Mouse (Mus musculus): ENCODE results near the gene Synpo2l. TPM values are rescaled to one million over a fixed set of nuclear protein-coding genes. Genes with fewer than 3 reads are reported as not detected.

Gene Synpo2l
- polyA plus RNA-seq, 1 experiment from 2014 or later, result 1.5 TPM

DNA sequence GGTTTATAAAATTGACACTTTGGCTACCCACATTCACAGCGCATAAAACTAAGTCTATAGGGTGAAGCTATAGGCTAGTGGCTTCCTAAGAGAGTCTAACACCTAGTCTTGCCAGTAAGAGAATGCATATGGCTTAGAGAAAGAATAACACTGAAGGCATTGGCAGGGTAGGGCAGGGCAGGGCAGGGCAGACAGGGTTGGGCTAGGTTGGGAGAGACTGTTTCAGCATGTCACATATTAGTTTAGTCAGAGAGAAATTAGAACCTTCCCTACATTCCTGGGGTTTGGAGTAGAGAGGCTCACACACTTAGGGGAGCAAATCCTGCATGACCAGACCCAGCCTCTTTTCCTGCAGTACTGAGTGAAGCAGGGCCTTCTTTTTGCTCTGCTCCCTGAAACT, 685 bp downstream of the Synpo2l start:
- Histone ChIP-seq H3K27ac (ENCODE audit: low read depth, low read length) (no peak overlapping the region), H3K9me3 (ENCODE audit: control insufficient read depth, low read length) (no peaks in the 10 kb centered on the region), H3K9ac (ENCODE audit: low read depth, low read length) (no peak overlapping the region), H3K4me3 (ENCODE audit: low read depth, low read length) (no peak overlapping the region), H3K36me3 (ENCODE audit: control insufficient read depth, insufficient read depth, low read length) (no peaks in the 10 kb centered on the region), H3K27me3 (replicated peaks; ENCODE audit: control insufficient read depth, insufficient read depth, low read length) (peaks cover 26% of the 10 kb centered on the region), H3K4me2 (no peak overlapping the region), H3K4me1 (replicated peaks; ENCODE audit: control insufficient read depth, insufficient read depth, low read length) (no peaks in the 10 kb centered on the region)
- WGBS, result 63% methylated on average over 1 of the region's 1 CpGs
- no peak for DNase-seq (ENCODE audit: low spot score)
- ATAC-seq (replicated peaks; ENCODE audit: low FRiP score), result no peak

DNA sequence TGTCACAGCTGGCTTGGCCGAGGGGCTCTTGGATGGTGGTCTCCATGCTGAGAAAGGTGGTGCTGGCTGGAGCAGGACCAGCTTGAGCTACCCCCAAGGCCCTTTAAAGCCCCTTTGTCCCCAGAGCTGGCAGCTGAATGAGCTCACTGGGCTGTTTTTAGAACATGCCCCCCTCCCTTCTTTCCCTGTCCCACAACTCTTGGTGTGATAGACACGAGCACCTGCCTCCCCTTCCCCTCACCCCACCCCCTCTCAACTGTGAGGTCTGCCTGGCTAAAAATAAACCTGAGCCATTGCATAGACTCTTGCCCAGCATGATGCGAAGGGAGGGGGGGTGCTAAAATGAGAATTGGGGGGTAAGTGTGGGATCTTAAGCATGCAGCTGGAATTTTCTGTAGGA, 3.7 kb downstream of the Synpo2l start:
- no peaks in the 10 kb centered on the region for H3K9me3 ChIP-seq (ENCODE audit: control insufficient read depth, low read length)
- H3K27ac ChIP-seq (ENCODE audit: low read depth, low read length), result no peak overlapping the region
- DNase-seq (ENCODE audit: low spot score) (no peak), ATAC-seq (replicated peaks; ENCODE audit: low FRiP score) (no peak)
- peaks cover 40% of the 10 kb centered on the region for H3K27me3 ChIP-seq (replicated peaks; ENCODE audit: control insufficient read depth, insufficient read depth, low read length)
- H3K4me2 ChIP-seq, result no peak overlapping the region
- WGBS, result 60% methylated on average over 3 of the region's 3 CpGs
- no peak overlapping the region for H3K9ac ChIP-seq (ENCODE audit: low read depth, low read length)
- no peak overlapping the region for H3K4me3 ChIP-seq (ENCODE audit: low read depth, low read length)
- no peaks in the 10 kb centered on the region for H3K36me3 ChIP-seq (ENCODE audit: control insufficient read depth, insufficient read depth, low read length)
- H3K4me1 ChIP-seq (replicated peaks; ENCODE audit: control insufficient read depth, insufficient read depth, low read length), result peaks cover 10% of the 10 kb centered on the region

DNA sequence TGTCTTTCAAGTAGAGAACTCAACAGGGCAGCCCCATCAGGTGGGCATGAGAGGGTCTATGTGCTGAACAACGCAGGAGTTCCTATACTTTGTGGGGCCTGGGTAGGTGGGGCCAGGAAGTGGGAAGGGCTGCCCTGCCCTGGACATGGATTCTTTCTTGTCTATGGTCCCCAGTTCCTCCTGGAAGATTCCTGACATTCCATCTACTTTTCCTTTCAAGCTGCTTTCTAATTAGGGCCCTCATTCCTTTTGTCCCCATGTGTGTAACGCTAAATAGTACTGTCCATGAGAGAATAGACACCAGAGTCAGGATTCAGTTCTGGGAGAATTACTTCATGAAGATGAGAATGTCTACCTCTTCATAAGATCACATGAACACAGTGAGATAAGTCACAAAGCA, 4.6 kb downstream of the Synpo2l start:
- H3K4me2 ChIP-seq, result no peak overlapping the region
- H3K4me3 ChIP-seq (ENCODE audit: low read depth, low read length), result no peak overlapping the region
- ATAC-seq (replicated peaks; ENCODE audit: low FRiP score), result no peak
- no peaks in the 10 kb centered on the region for H3K9me3 ChIP-seq (ENCODE audit: control insufficient read depth, low read length)
- H3K27ac ChIP-seq (ENCODE audit: low read depth, low read length), result no peak overlapping the region
- 60% methylated on average over 2 of the region's 2 CpGs for WGBS
- H3K27me3 ChIP-seq (replicated peaks; ENCODE audit: control insufficient read depth, insufficient read depth, low read length), result peaks cover 37% of the 10 kb centered on the region
- peaks cover 10% of the 10 kb centered on the region for H3K4me1 ChIP-seq (replicated peaks; ENCODE audit: control insufficient read depth, insufficient read depth, low read length)
- H3K36me3 ChIP-seq (ENCODE audit: control insufficient read depth, insufficient read depth, low read length), result no peaks in the 10 kb centered on the region
- 0 out of 2 replicates have a peak overlapping the region, but pooled peaks have one; percentile 30 for H3K9ac ChIP-seq (ENCODE audit: low read depth, low read length)
- DNase-seq (ENCODE audit: low spot score), result no peak

DNA sequence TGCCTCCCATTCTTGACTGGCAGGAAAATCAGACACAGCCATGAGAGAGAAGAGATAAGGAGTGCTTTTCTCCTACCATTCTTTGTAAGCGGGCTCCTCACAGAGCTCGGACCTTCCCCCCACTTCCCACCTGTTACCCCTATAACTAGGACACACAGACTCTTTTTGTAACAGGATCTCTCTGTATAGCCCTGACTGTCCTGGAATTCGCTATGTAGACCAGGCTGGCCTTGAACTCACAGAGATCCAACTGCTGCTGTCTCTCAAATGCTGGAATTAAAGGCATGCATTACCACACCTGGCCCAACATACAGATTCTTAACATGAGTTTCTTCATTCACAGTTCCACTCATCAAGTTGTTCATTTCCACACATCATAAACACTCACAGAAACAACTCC, 5.4 kb downstream of the Synpo2l start:
- Histone ChIP-seq H3K27me3 (replicated peaks; ENCODE audit: control insufficient read depth, insufficient read depth, low read length) (peaks cover 37% of the 10 kb centered on the region), H3K27ac (ENCODE audit: low read depth, low read length) (no peak overlapping the region), H3K9me3 (ENCODE audit: control insufficient read depth, low read length) (no peaks in the 10 kb centered on the region), H3K4me1 (replicated peaks; ENCODE audit: control insufficient read depth, insufficient read depth, low read length) (peaks cover 10% of the 10 kb centered on the region), H3K36me3 (ENCODE audit: control insufficient read depth, insufficient read depth, low read length) (no peaks in the 10 kb centered on the region), H3K9ac (ENCODE audit: low read depth, low read length) (no peak overlapping the region), H3K4me3 (ENCODE audit: low read depth, low read length) (no peak overlapping the region), H3K4me2 (no peak overlapping the region)
- DNase-seq (ENCODE audit: low spot score), result no peak
- ATAC-seq (replicated peaks; ENCODE audit: low FRiP score), result no peak
- WGBS, result 68% methylated on average over 3 of the region's 3 CpGs

DNA sequence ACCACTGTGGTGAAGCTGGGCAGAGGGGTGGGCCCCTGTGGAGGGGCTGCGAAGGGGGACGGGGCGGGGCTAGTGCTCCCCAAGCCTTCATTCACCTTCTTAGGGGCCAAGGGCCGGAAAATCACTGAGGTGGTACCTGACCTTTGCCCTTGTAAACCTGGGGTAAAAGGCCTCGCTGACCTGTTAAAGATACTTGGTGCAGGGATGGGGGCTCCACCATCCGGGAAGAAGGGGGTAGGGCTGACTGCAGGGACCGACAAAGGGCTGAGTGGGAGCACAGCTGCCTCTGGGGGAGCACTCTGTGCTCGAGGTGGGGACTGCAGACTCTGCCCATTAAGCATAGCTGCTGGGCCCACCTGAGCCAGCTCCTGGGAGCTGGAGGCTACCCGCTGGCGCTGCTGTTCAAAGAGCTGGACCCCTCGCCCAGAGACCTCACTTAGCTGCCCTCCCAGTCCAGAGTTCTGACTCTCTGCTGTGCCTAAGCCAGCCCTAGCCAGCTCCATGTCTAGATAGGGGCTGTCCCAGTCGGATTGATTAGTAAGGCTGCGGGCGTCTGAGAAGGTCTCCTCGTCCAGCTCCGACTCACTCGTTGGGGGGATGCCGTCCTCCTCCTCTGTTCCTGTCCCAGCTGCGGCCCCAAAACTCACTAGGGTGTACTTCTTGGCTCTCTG, 6.4 kb downstream of the Synpo2l start:
- H3K9me3 ChIP-seq (ENCODE audit: control insufficient read depth, low read length), result no peaks in the 10 kb centered on the region
- WGBS, result 14% methylated on average over 19 of the region's 19 CpGs
- no peaks in the 10 kb centered on the region for H3K36me3 ChIP-seq (ENCODE audit: control insufficient read depth, insufficient read depth, low read length)
- H3K9ac ChIP-seq (ENCODE audit: low read depth, low read length), result peak overlapping the region; percentile 60
- H3K4me1 ChIP-seq (replicated peaks; ENCODE audit: control insufficient read depth, insufficient read depth, low read length), result peaks cover 10% of the 10 kb centered on the region
- ATAC-seq (replicated peaks; ENCODE audit: low FRiP score), result peak; percentile 26; the same call in 1 of the 2 replicates
- peak overlapping the region; percentile 98 for H3K4me2 ChIP-seq
- H3K27me3 ChIP-seq (replicated peaks; ENCODE audit: control insufficient read depth, insufficient read depth, low read length), result peaks cover 37% of the 10 kb centered on the region
- peak overlapping the region; percentile 68 for H3K4me3 ChIP-seq (ENCODE audit: low read depth, low read length)
- H3K27ac ChIP-seq (ENCODE audit: low read depth, low read length), result peak overlapping the region; percentile 48
- DNase-seq (ENCODE audit: low spot score), result peak; percentile 34

DNA sequence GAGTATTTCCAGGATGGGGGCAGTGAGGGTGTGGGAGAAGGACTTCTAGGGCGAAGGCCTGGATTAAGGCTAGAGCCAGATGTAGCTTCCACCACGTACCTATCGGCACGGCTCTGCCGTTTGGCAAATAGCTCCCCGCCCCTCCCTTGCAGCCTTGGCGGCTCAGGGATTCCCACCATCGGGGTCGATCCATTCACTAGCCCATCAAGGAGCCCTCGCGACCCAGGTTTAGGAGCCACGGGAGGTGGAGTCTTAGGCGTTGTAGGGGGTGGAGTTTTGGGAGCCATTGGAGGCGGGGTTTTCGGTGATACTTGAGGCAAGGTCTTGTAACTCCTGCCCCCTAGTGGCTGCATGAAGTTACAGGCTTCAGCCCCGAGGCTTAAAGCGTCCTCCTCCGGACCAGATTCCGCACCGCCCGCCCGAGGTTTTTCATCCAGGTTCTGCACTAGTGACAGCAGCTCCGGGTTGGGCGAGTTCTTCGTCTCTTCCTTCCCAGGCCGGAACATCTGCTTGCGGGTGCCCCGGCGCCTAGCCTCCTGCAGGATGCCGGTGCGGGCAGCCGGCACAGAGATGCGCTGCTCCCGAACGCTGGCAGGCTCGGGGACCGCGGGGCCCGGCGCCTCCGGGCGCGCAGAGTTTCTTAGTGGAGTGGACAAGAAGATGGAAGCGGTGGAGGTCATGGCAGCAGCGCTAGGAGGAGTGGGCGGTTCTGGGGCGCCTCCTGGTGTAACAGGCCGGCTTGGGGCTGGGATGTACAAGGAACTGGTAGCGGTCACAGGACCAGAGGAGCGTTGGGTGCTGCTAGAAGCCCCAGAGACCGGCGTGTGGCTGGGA, 7.1 kb downstream of the Synpo2l start:
- Histone ChIP-seq H3K4me1 (replicated peaks; ENCODE audit: control insufficient read depth, insufficient read depth, low read length) (peaks cover 10% of the 10 kb centered on the region), H3K27ac (ENCODE audit: low read depth, low read length) (peak overlapping the region; percentile 48), H3K4me3 (ENCODE audit: low read depth, low read length) (peak overlapping the region; percentile 68), H3K36me3 (ENCODE audit: control insufficient read depth, insufficient read depth, low read length) (no peaks in the 10 kb centered on the region), H3K9ac (ENCODE audit: low read depth, low read length) (peak overlapping the region; percentile 60), H3K9me3 (ENCODE audit: control insufficient read depth, low read length) (no peaks in the 10 kb centered on the region), H3K4me2 (peak overlapping the region; percentile 98), H3K27me3 (replicated peaks; ENCODE audit: control insufficient read depth, insufficient read depth, low read length) (peaks cover 37% of the 10 kb centered on the region)
- ATAC-seq (replicated peaks; ENCODE audit: low FRiP score) (peak; percentile 80), DNase-seq (ENCODE audit: low spot score) (peak; percentile 84)
- WGBS, result 2% methylated on average over 52 of the region's 52 CpGs

DNA sequence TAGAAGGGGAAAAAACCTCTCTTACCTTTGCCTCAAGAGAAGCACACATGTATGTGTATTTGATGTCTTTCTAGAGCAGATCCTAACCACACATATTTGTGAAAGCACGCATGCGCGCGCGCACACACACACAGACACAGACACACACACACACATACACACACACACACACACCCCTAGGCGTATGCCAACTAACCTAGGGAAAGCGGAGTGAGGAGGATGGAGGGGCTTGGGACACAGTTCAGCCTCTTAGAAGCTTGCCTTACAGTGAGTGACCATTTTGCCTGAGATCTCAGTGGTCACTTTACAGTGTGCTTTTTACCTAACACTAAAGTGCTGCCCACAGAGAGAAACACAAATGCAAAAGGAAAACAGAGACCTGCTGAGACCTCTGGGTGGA, 8.5 kb downstream of the Synpo2l start:
- no peak overlapping the region for H3K4me3 ChIP-seq (ENCODE audit: low read depth, low read length)
- DNase-seq (ENCODE audit: low spot score) (no peak), ATAC-seq (replicated peaks; ENCODE audit: low FRiP score) (no peak)
- 93% methylated on average over 7 of the region's 7 CpGs for WGBS
- H3K27me3 ChIP-seq (replicated peaks; ENCODE audit: control insufficient read depth, insufficient read depth, low read length), result peaks cover 31% of the 10 kb centered on the region
- H3K9ac ChIP-seq (ENCODE audit: low read depth, low read length), result no peak overlapping the region
- no peaks in the 10 kb centered on the region for H3K36me3 ChIP-seq (ENCODE audit: control insufficient read depth, insufficient read depth, low read length)
- no peak overlapping the region for H3K4me2 ChIP-seq
- no peak overlapping the region for H3K27ac ChIP-seq (ENCODE audit: low read depth, low read length)
- H3K4me1 ChIP-seq (replicated peaks; ENCODE audit: control insufficient read depth, insufficient read depth, low read length), result peaks cover 10% of the 10 kb centered on the region
- H3K9me3 ChIP-seq (ENCODE audit: control insufficient read depth, low read length), result no peaks in the 10 kb centered on the region

DNA sequence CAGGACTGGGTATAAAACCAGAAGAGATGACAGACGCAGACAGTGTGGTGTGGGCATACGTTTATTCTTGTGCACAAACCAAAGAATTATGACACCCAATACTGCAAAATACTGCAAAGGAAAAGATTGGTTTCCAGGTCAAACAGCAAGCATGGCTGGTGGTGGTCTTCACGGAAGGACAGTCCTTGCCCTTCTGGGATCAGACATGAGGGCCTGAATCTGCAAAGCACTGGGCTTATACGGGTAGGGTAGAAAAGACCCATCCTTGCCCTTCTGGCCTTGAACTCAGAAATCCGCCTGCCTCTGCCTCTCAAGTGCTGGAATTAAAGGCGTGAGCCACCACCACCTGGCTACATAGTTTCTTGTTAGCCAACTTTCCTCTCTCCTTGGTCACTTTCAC, 9.3 kb downstream of the Synpo2l start:
- H3K27ac ChIP-seq (ENCODE audit: low read depth, low read length), result no peak overlapping the region
- H3K27me3 ChIP-seq (replicated peaks; ENCODE audit: control insufficient read depth, insufficient read depth, low read length), result peaks cover 26% of the 10 kb centered on the region
- no peak for ATAC-seq (replicated peaks; ENCODE audit: low FRiP score)
- H3K36me3 ChIP-seq (ENCODE audit: control insufficient read depth, insufficient read depth, low read length), result no peaks in the 10 kb centered on the region
- no peak for DNase-seq (ENCODE audit: low spot score)
- H3K4me2 ChIP-seq, result no peak overlapping the region
- H3K9ac ChIP-seq (ENCODE audit: low read depth, low read length), result no peak overlapping the region
- 81% methylated on average over 6 of the region's 6 CpGs for WGBS
- no peak overlapping the region for H3K4me3 ChIP-seq (ENCODE audit: low read depth, low read length)
- no peaks in the 10 kb centered on the region for H3K9me3 ChIP-seq (ENCODE audit: control insufficient read depth, low read length)
- H3K4me1 ChIP-seq (replicated peaks; ENCODE audit: control insufficient read depth, insufficient read depth, low read length), result peaks cover 10% of the 10 kb centered on the region

DNA sequence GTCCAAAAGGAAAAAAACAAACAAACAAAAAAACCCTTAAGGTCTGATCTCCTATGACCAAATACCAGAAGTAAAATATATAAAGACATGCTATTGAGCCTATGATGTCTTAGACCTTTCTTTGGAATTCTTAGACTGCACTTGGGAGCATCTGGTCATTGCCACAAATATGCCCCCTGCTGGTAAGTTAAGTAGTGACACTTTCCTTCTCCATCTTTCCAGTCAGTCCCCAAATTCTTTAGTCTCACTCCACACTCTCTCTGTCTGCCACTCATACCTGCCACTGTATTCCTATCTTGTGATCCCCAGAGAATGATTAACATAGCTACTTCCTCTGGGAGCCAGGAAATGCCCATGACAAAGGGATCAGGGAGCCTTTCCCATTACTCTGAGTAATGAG, 9.8 kb downstream of the Synpo2l start:
- Histone ChIP-seq H3K27me3 (replicated peaks; ENCODE audit: control insufficient read depth, insufficient read depth, low read length) (peaks cover 23% of the 10 kb centered on the region), H3K9me3 (ENCODE audit: control insufficient read depth, low read length) (no peaks in the 10 kb centered on the region), H3K4me3 (ENCODE audit: low read depth, low read length) (no peak overlapping the region), H3K4me1 (replicated peaks; ENCODE audit: control insufficient read depth, insufficient read depth, low read length) (peaks cover 10% of the 10 kb centered on the region), H3K27ac (ENCODE audit: low read depth, low read length) (no peak overlapping the region), H3K9ac (ENCODE audit: low read depth, low read length) (no peak overlapping the region), H3K4me2 (no peak overlapping the region), H3K36me3 (ENCODE audit: control insufficient read depth, insufficient read depth, low read length) (no peaks in the 10 kb centered on the region)
- ATAC-seq (replicated peaks; ENCODE audit: low FRiP score), result no peak
- no peak for DNase-seq (ENCODE audit: low spot score)
